Mouse (Mus musculus) left cerebral cortex, adult 6 months (tissue): Measurements from ENCODE around the gene Gdpd3. TPM values are rescaled to one million over a fixed set of nuclear protein-coding genes. Genes with fewer than 3 reads are reported as not detected.

ENCODE experiments used
- long read RNA-seq, 2 experiments: library from polyadenylated mRNA; unstranded; transcript quantifications; one replicate each; pipeline ENCODE4 v2.0.0; 2019 to 2020
- polyA plus RNA-seq: library from polyadenylated mRNA; unstranded; fragments of <200 nt; fragmentation: Nextera tagmentation; gene quantifications from 2 replicates; pipeline ENCODE4 v1.2.3, GENCODE M21; 2021

Gene Gdpd3
- polyA plus RNA-seq: 0.40 and 0.59 TPM in 2 replicates
- long read RNA-seq, experiment 1, partial matches to known transcripts: 0 of 1 reads
- long read RNA-seq, experiment 1, other reads (novel, unspliced or antisense): 1 of 1 reads
- long read RNA-seq, experiment 2: 0 reads

DNA sequence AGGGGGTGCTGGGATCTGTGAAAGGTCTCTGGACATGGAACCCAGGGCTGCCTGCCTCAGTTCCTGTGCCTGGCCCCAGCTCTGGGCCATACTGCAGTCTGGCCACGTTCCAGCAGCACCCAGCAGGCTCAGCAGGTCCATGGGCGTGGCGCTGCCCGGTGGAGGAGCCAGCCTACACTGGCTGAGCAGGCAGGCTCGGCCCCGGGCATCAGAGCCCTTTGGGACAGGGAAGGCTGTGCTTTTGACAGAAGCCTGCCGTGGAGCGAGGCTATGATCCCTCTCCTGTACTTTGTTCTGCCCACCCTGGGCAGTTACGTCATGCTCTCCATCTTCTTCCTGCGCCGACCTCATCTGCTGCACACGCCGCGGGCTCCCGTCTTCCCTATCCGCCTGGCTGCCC is at the start of gene Gdpd3:
TSS of gene Gdpd3 (plus strand) at position 134 of the 400 bp plus-strand sequence.

DNA sequence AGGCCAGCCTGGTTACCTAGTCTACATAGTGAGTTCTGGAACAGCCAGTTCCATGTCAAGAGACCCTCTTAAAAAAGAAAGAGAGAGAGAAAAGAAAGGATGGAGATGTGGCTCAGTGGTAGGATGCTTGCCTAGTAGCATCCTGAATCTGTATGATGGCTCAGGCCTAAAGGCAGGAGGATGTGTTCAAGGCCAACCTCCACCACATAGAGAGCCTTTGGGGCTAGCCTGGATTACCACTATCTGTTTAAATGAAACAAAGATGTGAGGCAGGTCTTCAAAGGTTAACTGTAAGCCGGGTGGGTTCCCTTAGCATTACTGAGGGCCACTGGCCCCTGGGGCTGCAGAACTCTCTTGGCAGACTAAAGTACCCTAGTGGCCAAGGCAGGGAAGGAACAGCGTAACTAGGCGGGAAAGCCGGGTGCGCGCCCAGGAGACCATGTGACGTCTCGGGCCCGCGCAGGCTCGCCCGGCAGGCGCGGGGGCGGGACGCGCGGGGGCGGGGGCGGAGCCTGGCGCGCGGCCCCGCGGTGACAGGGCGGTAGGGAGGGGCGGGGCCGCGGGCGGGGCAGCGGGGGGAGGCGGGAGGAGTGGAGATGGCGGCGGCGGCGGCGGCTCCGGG is 7.0 kb upstream of the Gdpd3 start, which contains the start of gene Mapk3:
TSS of gene Mapk3 (plus strand) at position 552 of the 622 bp plus-strand sequence.

DNA sequence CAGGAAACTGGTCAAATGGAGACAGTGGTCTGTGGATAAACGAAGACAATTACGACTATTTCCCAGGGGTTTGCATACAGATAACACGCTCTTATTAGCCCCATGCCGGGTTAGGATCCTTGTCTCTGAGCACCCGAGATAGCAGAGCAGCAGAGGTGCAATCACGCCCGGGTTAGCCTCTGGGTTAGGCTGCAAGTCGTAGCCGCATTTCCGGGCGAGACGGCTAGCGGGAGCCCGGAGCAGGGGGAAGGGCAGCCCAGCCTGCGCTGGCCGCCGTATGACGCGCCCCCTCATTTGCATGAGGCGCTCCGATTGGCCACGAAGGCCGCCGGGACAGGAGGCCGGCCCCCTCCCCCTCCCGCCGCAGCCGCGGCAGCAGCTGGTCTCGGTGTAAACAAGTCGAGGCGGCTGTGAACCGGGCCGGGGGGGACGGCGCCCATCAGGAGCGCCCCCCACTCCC is 10.5 kb downstream of the Gdpd3 start, which contains the start of gene Ypel3:
TSS of gene Ypel3 (plus strand) at position 358 of the 460 bp plus-strand sequence.

DNA sequence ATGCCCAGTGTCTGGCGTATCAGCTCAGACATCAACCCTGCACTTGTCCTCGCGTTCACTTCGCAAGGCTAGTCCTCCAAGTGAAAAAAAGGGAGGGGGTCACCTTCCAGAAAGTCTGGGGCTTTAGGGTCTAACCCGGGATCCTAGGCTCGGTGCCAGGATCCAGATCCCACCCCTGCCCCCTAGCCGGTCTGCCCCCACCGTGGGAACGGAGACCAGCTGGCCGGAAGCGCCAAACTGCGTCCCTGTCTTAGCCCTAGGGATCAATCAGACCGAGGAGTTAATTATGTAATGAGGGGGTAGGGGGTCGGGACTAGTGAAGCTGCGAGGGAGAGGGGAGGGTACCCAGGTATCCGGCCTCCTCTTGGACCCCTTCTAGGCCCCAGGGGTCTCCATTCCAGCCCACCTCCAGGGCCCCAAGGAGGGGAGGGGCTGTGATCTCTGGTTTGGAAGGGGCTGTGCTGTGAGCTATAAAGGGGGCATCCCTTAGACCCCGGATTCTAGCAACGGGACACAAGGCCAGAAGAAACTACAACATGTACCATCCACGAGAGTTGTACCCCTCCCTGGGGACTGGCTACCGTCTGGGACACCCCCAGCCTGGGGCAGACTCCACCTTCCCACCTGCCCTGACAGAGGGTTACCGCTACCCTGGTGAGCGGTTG is 15.0 kb downstream of the Gdpd3 start, which contains the start of gene Tbx6:
TSS of gene Tbx6 (plus strand) at position 513 of the 665 bp plus-strand sequence.

DNA sequence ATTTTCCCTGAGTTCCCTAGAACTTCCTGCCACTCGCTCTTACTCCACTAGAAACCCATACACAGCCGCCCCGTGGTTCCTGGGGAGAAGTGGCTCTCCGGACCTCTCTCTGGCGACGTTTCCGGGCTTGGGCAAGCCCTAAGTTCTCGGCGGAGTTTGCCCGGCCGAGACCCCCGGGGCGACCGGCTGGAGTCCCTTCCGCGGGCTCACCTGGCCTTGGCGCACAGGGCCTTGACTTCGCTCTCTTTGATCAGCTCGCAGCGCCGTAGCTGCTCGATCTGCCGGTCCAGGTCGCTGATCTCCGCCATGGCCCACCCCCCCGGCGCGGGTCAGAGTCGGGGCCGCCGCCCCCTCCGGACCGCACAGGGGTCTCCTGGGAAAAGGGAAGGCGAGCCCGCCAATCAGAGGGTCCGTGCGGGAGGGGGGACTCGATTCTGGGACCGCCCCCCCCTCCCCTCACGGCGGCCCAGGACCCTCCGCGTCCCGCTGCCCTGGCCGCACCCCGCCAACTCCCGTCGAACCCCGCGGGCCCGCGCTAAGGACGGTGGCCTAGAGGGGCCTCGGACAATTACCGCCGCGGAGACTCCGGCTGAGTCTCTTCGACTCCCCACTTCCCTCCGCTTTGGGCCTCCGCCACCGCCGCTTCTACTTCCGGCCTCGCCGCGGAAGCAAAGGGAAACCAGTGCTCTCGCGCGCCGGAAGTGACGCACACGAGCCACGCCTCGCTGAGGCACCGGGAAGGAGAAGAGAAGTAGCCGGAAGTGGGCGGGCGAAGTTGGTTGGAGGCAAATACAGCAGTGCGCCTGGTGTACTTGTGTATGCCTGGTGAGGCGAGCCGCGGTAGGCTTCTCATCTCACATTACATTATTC is 26.0 kb downstream of the Gdpd3 start, which contains the start of gene Ppp4c:
TSS of gene Ppp4c (minus strand) at position 646 of the 870 bp plus-strand sequence.

DNA sequence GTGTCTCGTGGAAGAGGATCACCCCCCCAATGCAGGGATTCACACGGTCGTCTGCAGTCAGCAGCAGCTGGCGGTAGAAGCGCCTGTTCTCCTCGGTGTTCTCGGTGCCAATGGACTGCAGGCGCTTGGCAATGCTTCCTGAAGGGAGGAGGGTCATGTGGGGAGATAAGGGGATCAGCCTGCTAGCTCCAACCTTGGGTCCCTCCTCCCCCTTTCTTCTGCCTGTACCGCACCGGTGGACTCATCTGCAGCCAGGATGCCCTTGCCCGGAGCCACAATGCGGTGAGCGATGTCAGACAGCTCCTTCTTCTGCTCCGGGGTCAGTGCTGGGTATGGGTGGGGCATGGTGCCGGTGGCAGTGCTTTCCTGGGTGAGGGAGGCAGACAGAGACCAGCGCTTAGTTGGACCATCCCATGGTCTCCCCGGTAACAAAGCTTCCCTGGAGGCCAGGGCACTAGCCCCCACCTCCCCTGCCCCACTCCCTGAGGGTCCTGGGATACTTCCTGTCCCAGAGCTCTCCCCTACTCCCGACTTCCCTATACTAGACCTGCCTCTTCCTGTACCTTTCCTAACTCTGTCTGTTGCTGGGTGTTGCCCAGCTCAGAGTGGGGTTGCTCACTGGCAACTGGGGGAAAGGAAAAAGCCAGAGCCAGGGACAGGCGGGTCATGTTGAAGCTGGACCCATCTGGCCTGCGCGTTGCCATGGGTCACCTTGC is 31.4 kb downstream of the Gdpd3 start, which contains the start of gene Fam57b:
TSS of gene Fam57b (plus strand) at position 258 of the 716 bp plus-strand sequence.

Other genes with a start within 250 kb of the Gdpd3 start
- 172 and 199 TPM in 2 replicates for gene Eif3c, start 199.9 kb upstream of the Gdpd3 start, polyA plus RNA-seq
- gene Apobr, start 181.4 kb upstream of the Gdpd3 start, polyA plus RNA-seq: 0.43 and 0.50 TPM in 2 replicates
- gene Cln3, start 180.5 kb upstream of the Gdpd3 start, polyA plus RNA-seq: 14.3 and 14.5 TPM in 2 replicates
- not detected in 2 replicates for gene Il27, start 171.4 kb upstream of the Gdpd3 start, polyA plus RNA-seq
- 44.2 and 54.6 TPM in 2 replicates for gene Nupr1, start 135.5 kb upstream of the Gdpd3 start, polyA plus RNA-seq
- 29.1 and 30.0 TPM in 2 replicates for gene Sgf29, start 117.0 kb upstream of the Gdpd3 start, polyA plus RNA-seq
- gene Sult1a1, start 89.9 kb upstream of the Gdpd3 start, polyA plus RNA-seq: 13.9 and 18.1 TPM in 2 replicates
- 240 and 251 TPM in 2 replicates for gene Bola2, start 70.9 kb upstream of the Gdpd3 start, polyA plus RNA-seq
- gene Slx1b, start 70.5 kb upstream of the Gdpd3 start, polyA plus RNA-seq: 10.0 and 10.4 TPM in 2 replicates
- 128 and 147 TPM in 2 replicates for gene Coro1a, start 58.5 kb upstream of the Gdpd3 start, polyA plus RNA-seq
- 34.5 and 44.7 TPM in 2 replicates for gene Mapk3, start 6.7 kb upstream of the Gdpd3 start, polyA plus RNA-seq
- gene Ypel3, start 10.6 kb downstream of the Gdpd3 start, polyA plus RNA-seq: 119 and 625 TPM in 2 replicates
- 0.20 TPM in 1 of 2 replicates, not detected in the other for gene Tbx6, start 15.1 kb downstream of the Gdpd3 start, polyA plus RNA-seq
- 53.5 and 61.0 TPM in 2 replicates for gene Ppp4c, start 26.2 kb downstream of the Gdpd3 start, polyA plus RNA-seq
- gene Fam57b, start 31.3 kb downstream of the Gdpd3 start, polyA plus RNA-seq: 5.9 and 8.8 TPM in 2 replicates
- gene 4930451I11Rik, start 65.3 kb downstream of the Gdpd3 start, polyA plus RNA-seq: 1.2 and 2.7 TPM in 2 replicates
- gene Doc2a, start 81.1 kb downstream of the Gdpd3 start, polyA plus RNA-seq: 14.1 and 30.1 TPM in 2 replicates
- 3.4 and 4.3 TPM in 2 replicates for gene Hirip3, start 95.6 kb downstream of the Gdpd3 start, polyA plus RNA-seq
- 44.1 and 57.6 TPM in 2 replicates for gene Ino80e, start 96.0 kb downstream of the Gdpd3 start, polyA plus RNA-seq
- 9.7 and 10.8 TPM in 2 replicates for gene Taok2, start 118.4 kb downstream of the Gdpd3 start, polyA plus RNA-seq
- gene Tmem219, start 156.6 kb downstream of the Gdpd3 start, polyA plus RNA-seq: 30.6 and 32.0 TPM in 2 replicates
- gene Kctd13, start 162.5 kb downstream of the Gdpd3 start, polyA plus RNA-seq: 260 and 277 TPM in 2 replicates
- 11.2 and 13.6 TPM in 2 replicates for gene Asphd1, start 183.2 kb downstream of the Gdpd3 start, polyA plus RNA-seq
- gene Sez6l2, start 184.2 kb downstream of the Gdpd3 start, polyA plus RNA-seq: 68.2 and 74.7 TPM in 2 replicates
- gene Cdipt, start 209.6 kb downstream of the Gdpd3 start, polyA plus RNA-seq: 223 and 227 TPM in 2 replicates
- gene Cdiptos, start 209.8 kb downstream of the Gdpd3 start, polyA plus RNA-seq: 0.32 and 0.79 TPM in 2 replicates
- gene Mvp, start 248.3 kb downstream of the Gdpd3 start, polyA plus RNA-seq: 3.3 and 3.4 TPM in 2 replicates